Mouse (Mus musculus) erythroid progenitor cell, adult 5-6 weeks (primary cell): ENCODE results near the gene Cops7b. TPM values are rescaled to one million over a fixed set of nuclear protein-coding genes. Genes with fewer than 3 reads are reported as not detected.

Source experiments
- ATAC-seq: replicated peaks from 2 replicates; pipeline ENCODE4 v1.8.0; 2016; ENCODE audit warnings: moderate number of reproducible peaks, mild to moderate bottlenecking, moderate TSS enrichment, inconsistent platforms; ENCODE audit not compliant: poor library complexity, low FRiP score, severe bottlenecking
- total RNA-seq, 2 experiments: library from RNA; stranded (forward) in 1 of 2; stranded (reverse) in 1 of 2; fragments of 150-400 nt in 1 of 2; fragments of 186-747, 209-891 nt in 1 of 2; gene quantifications; 2 replicates each; pipeline versions ENCODE4 v1.2.3 to v1.2.4; 2015 to 2017; ENCODE audit warnings: low replicate concordance in 2 of 2

Cops7b gene
- total RNA-seq, 2 experiments from 2014 or later, result 1.7 to 4.9 TPM

DNA sequence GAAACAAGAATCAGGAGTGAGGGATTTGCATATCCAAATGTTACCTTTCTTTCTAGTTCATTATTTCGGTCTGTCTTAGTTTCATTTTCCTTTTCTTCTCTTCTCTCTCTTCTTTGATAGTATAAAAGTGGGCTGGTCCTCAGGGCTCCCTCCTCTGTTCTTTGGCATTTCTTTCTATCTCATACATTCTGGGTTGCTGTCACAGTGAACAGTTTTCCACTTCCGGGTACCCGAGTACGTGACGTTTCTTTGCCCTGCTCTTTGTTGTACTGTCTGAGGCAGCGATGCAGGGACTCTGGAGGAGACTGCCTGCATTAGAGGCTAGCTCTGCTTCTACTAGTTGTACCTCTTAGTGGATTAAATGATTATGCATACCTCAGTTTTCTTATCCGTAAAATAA is 11.8 kb downstream of the Cops7b start:
- no peak for ATAC-seq

DNA sequence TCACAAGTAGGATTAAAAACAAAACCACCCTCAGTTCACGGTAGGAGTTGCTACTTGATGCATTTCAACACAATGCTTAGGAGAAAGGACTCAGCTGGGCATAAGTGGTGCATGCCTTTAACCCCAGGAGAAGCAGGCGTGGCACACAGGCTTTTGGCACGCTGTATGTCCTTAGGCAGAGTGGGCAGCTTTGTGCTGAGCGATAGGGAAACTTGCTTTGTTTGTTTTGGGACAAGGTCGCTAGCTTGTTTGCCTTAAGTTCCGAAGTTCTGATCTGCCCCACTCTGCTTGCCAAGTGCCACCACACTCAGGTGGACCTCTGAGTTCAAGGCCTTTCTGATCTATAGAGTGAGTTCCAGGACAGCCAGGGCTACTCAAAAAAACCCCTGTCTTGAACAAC is 12.6 kb downstream of the Cops7b start:
- ATAC-seq, result no peak

DNA sequence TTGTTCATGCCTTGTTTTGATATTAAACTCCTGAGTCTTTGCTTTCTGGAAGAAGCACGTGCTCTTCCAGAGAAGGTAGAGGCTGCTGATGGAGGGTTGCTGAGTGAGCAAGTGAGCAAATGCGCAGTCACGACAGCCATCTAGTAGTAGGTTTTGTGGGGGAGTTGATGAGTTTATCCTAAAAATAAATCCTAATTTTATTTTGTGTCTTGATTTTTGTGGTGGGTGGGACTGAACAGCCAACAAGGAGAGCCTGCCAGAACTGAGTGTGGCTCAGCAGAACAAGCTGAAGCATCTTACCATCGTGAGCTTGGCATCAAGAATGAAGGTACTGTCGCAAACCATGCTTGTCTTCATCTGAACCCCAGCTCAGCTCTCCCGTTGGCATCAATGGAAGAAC is 13.8 kb downstream of the Cops7b start:
- ATAC-seq, result no peak

DNA sequence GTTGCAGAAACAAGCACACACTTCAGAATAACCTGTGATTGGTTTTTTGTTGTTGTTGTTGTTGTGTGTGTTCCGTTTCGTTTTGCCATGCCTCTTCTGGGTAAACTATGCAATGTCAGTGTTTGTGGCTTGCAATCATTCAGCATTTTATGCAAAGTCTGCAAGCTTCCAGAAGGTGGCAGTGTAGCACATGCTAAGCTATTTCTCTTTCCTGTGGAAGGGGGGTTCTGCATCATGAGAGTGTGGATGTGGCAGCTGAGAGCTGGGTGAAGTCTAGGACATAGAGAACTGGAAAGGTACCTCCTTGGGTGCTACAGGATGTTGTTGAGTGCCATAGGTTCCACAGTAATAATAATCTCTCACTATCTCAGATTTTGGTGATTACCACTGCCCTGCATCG is 15.8 kb downstream of the Cops7b start:
- ATAC-seq, result no peak

DNA sequence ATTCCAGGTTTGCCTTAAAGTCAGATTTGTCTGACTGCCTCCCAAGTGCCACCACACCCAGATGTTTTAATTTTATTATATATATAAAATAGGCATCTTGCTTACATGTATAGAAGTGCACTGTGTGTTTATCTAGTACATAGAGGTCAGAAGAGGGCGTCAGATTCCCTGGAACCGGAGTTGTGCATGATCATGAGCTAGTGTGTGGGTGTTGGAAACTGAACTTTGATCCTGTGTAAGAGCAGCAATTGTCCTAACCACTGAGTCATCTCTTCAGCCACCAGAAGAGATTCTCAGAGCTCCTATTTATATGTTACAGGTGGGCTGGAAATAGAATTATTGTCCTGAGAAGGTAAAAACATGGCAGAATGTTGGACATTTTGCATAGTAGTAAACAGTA is 17.4 kb downstream of the Cops7b start:
- no peak for ATAC-seq

DNA sequence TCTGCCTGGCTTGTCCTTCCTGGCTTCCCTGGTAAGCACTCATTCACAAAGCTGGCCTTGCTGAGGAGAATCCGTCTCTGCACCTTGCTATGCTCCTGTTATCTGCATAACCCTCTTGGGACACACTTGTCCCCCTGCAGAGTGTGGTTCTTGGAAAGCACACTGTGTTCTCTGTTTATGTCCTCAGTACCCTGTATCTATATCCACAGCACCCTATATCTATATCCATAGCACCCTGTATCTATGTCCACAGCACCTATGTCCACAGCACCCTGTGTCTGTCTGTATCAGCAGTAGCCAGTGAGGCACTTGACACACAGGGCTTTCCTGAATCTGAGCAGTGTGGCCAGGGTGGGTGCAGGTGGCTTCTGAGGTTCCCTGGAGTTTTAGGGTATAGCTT is 28.2 kb downstream of the Cops7b start:
- ATAC-seq, result no peak

DNA sequence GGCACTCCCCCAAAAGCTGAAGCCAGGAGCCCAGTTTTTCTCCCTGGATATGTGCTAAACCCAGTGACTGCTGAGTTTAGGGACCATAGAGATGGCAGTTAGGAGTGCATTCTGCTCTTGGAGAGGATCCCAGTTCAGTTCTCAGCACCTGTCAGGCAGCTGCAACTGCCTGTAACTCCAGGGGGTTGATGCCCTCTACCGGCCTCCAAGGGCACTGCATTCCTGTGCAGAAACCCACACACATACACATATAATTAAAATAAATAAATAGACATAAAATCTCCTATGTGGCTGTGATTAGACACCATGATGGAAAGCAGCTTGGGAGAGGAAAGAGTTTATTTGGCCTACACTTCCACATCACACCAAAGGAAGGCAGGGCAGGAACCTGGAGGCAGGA is 29.4 kb downstream of the Cops7b start:
- ATAC-seq, result no peak

DNA sequence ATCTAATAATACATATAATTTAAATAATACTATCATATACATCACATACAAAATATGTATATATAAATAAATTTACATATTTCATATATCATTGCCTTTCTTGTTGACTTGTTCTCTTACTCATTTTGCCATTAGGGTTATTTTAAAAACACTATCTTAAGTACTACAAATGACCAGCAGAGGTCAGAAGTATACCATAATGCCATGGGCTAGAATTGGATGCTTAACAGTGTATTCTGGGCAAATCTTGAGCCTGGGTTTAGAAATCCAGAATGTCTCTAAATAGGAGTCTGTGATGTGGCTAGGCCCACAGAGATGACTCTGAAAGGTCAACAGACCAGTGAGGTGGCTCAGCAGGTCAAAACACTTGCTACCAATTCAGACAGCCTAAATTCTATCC is 31.6 kb downstream of the Cops7b start:
- no peak for ATAC-seq

DNA sequence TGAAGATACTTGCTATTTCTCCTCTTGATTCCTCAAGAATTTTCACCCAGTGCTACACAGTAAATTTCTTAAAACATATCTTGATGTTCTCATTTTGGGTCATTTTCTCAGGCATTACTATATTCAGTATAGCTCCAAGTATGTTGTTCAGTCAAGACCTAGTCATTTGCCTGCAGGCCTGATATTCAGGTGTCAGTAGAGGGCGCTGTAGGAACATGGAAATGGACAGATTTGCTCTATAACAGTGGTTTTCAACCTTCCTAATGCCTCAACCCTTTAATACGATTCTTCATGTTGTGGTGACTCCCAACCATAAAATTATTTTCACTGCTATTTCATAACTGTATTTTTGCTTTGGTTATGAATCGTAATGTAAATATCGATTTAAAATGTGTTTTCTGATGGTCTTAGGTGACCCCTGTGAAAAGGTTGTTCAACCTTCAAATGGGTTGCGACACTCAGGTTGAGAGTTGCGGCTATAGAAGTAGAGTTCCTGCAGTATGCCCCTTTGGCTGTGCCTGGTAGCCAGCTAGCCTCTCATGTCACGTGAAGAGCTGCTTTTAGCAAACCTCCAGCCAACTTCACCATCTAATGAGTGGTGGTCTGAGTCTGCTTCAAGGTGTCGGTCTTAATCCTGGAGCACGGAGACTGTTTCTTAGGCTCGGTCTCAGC is 35.9 kb downstream of the Cops7b start:
- no peak for ATAC-seq

DNA sequence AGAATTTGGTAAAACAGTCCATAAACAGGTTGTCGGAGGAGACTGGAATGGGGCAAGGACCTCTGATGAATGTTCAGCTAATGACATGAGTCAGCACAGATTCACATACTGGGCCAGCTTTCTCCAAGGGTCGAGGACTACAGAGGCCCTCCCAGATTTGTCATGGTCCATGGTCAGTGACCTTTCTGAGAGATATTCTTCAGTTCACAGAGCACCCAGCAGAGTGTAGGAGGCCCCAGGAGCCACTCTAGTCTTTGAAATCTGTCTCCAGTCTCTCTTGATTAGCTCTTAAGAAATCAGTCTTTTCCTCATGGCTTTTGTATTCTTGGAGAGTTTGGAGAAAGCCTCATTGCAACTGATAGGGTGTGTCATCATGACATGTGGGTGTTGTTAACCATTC is 39.6 kb downstream of the Cops7b start:
- no peak for ATAC-seq

DNA sequence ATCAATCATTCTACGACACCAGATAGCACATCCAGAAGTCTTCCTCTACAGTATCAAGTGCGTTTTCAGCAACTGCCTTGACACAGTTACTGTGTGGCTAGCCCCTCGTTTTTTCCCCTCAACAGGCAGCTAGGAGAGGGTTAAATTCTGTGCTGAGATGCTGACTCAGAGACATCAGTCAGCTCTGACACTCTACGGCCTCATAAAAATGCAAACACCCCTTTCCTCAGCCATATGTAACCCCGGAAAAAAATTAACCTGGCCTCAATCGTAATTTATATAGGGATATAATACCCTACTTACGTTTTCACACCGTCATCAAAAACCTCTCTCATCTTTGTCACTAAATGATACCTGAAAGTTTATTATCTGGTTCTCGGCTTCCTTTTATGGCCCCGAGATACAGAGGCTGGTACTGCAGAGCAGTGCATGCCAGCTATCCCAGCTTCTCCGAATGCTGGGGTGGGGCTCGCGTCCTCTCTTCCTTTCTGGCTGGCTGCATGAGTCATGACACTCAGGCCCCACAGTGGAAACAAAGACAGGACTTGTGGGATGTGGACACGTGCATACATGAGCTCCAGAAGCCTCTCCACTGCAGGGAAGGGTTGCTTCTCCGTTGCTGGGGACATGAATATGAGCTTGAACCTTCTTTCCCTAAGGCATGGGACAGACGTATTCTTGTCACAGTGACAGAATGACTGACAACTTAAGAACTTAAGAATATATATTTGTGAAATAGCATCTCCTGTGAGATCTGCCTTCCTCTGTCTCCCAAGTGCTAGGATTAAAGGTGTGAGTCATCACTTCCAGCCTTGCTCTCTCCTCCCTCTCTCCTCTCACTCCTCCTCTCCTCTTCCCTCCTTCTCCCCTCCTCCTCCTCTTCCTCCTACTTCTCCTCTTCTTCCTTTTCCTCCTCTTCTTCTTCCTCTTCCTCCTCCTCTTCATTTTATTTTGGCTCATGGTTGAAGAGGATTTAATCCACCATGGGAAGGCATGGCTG is 40.6 kb downstream of the Cops7b start:
- ATAC-seq, result no peak

DNA sequence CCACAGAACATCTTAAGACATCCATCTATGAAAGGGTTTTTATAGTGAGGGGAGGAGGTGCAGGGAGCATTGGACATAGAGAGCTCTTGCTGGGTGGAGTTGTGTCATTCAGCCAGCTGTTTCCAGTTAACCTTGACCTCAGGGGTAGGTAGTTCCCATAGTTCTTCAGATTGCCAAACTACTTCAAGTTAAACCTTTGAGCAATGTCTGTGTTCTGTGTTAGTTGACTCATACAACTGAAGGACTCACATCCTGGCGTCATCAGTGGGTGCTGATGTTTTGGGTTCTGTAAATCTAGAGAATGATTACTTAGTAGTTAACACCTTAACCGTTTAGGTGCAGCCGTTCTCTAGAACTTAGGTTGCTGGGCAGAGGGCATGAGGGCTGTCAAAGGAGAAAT is 45.6 kb downstream of the Cops7b start:
- no peak for ATAC-seq

DNA sequence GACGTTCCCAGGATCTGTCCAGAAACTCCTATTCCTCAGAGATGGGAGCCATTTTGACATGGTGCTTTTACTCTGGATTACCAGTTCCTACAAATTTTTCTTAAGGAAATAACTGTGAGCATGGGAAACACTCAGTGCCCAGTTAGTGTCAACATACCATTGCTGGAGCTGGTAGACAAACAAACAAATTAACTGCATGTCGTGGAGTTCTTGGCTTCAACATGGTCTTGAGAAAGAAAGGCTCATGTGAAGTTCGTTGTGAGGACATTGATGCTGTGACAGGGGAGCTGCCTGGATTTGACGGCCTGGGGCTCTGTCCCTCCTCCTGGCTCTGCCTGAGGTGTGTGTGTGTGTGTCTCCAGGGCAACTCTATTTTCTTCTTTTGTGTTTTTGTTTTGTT is 47.2 kb downstream of the Cops7b start:
- ATAC-seq, result no peak

DNA sequence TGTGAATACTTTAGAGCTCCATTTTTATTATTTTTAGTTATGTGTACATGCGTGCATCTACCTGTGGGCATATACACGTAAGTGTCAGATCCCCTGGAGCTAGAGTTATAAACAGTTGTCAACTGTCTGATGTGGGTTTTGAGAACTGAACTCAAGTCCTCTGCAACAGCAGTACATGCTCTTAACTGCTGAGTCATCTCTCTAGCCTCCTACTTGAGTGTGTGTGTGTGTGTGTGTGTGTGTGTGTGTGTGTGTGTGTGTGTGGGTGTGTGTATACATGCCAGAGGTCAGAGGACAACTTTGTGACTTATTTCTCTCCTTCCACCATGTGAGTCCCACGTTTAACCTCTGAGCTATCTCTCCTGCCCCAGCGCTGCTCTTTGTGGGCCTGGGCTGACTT is 47.8 kb downstream of the Cops7b start:
- ATAC-seq, result no peak

DNA sequence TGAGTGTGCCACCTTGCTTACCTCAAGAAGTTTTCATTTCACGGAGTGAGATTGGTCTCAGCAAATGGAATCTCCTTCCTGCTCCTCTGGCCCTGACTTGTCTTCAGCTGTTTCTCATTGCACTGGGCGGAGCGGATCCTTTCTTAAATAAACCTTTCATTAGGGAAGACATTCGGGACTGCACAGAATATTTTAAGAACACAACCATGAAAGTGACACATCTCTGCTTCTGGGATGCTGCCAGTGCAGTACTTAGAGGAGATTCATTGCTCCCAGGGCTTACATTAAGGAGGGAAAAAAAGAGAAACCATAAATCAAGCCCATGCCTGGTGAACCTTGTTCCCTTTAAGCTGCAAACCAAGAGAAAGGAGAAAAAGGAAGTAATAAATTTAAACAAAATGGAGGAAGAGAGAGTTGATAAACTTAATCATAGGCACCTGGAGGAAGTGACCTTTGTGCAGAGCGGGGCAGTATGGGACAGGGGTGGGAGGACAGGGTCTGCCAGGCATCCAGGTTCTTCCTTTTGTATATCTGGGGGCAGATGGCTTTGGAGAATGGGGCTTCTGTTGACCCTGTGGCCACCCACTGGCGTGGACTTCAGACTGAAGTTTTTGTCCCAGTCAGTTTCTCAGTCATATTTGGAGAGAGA is 50.2 kb downstream of the Cops7b start:
- no peak for ATAC-seq

DNA sequence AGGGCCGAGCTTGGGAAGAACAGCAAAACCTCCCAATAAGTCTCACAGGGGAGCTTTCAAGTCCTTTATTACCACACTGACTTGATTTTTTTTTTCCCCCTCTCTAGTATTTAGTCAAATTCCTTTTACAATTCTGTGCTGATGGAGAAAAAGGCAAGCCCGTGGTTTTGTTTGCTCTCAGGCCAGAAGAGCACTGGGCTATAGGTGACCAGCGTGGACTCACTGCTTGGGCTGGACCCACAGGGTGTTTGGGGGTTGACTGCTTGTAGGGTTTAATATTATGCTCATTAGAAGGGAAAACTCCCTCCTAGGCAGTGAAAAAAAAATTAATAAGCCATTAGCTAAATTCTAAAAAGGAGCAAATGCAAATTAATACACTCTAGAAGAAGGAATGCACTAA is 50.7 kb downstream of the Cops7b start:
- ATAC-seq, result no peak

DNA sequence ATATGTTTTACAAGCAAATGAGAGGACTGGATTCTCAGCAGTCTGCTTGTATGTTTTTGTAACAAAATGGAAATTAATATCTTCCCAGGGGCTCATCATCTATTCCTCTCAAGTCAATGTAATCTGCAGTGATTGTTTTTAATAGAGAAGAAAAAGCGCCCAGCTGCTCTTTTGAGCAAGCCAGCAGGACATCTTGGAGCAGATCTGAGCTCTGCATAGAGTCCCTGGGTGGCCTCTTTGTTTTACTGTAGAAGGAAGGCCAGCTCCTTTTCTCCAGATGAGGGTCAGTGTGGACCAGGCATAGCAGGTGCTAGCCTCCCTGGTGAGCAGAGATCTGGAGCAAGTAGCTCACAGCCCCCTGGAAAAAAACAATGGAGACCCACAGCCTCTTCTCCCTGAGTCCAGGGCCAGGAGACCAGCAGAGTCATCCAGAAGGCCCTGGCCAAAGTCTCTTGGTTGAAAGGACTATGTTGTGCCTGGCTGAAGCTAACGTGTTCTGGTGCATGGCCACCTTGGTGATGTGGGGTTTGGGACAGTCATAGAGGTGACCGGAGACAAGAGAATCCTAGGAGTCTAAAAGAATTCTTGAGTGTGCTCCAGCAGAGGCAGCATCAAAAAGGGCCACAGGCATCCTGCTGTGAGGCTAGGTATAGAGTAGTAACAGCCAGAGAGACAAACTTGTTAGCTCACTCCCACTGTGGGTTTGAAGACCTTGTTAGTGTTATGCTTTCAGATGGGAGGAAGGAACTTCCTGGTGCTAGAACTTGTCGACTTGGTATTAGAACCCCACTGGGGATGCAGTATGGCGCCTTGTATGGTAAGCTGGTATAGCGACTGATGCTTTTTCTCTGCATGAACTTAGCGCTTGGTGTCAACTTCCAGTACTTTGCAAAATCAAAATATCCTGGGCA is 51.4 kb downstream of the Cops7b start:
- ATAC-seq, result no peak

DNA sequence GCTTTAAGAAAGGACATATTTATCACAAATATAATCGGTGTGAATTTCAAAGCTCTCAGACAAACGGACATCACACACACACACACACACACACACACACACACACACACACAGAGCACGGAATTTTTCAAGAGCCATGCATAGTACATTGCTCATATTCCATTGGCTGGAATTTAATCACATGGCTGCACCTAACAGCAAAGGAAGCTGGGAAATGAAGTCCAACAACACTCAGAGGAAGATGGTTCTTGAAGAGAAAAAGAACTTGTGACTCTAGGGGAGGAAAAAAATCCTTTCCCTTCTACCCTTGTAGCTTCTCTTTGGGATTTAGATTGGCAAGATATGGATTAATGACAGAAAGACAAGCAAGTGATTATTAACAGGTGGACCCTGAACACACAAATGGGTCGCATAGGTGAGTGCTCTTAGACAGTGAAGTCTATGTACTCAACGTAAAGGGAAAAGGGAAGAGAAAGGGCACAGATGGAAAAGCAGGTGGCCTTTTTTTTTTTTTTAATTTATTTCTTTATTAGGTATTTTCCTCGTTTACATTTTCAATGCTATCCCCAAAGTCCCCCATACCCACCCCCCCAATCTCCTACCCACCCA is 52.2 kb downstream of the Cops7b start:
- ATAC-seq, result no peak

DNA sequence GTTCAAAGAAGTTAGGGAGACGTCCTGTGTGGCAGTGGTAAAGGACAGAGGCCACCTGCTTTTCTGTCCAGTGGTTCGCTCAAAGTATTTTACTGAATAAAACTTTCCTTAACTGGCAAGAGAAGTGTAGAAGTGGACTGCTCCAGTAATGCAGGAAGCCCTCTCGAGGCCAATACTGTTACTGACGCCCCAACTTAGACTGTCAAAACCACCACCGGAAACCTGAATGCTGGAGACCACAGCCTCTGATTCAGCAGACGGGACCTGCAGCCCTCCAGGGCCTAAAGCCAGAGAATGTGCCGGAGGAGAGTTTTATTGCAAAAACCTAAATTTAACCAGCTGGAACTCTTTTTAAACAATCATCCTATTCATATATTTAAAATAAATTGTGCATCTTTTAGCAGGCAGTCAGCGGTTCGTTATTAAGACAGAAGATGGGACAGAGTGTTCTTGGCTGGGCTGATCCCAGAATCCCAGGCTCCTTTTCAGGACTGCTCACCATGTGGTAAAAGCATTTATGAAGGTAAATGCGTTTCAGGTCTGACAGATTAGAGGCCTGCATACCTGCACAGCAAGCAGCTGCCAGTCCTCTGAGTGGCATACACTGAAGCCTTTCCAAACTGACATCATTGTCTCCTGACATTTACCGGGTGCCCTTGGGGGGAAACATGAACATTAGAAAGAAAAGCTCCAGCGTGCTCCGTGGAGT is 60.6 kb downstream of the Cops7b start:
- no peak for ATAC-seq
